Mouse (Mus musculus) CD8-positive naive resting alpha-beta T cell, adult 2 months (primary cell): Measurements from ENCODE around the gene Kcnk4.

ENCODE experiments used
- DNase-seq, 2 experiments: peaks; one replicate each; pipeline ENCODE4 v3.0.0; 2022; ENCODE audit warnings: low read depth in 2 of 2, low spot score in 2 of 2

Kcnk4 gene

DNA sequence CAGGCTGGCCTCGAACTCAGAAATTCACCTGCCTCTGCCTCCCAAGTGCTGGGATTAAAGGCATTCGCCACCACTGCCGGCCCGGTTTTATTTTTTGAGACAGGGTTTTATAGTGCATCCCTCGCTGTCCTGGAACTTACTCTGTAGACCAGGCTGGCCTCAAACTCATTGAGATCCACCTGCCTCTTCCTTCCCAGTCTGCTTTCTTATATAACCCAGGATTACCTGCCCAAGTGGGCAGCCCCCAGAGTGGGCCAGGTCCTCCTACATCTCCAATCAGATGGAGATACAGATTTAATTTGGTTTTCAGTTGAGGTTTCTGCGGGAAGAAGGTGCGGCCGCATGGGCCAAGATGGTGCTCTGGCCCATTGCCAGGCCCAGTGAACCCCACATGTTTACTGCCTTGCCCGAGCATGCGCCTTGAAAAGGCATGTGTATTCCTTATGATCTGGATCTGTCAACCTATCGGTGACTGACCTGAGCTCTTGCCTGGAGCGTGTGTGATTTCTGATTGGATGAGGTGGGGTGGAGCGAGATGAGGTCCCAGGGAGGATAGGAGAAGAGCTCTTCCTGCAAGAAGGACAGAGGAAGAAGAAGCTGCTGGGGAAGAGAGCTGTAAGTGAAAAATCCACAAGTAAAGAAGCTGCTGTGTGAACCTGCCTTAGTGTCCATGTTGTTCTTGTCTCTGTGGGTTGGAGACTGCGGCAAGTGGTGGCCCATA lies 40.4 kb downstream of the Kcnk4 start:
- DNase-seq = no peak

DNA sequence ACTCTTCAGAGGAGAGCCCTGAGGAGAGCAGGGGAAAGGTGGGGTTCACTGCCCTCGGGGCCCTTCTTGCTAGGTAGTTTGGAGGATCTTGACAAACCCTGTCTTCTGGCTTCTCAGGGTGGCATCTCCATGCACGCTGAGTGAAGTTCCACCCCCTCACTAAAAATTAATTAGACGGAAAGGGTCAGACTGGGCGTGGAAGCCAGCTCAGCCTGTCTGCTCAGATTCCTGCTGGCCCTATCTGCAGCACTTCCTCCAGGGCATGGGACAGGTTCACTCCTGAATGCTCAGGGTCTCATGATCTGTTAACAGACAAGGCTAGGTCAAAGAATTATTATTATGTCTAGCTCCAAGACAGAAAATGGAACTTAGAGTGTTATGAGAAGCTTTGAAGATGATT lies 41.8 kb downstream of the Kcnk4 start:
- no peak for DNase-seq

DNA sequence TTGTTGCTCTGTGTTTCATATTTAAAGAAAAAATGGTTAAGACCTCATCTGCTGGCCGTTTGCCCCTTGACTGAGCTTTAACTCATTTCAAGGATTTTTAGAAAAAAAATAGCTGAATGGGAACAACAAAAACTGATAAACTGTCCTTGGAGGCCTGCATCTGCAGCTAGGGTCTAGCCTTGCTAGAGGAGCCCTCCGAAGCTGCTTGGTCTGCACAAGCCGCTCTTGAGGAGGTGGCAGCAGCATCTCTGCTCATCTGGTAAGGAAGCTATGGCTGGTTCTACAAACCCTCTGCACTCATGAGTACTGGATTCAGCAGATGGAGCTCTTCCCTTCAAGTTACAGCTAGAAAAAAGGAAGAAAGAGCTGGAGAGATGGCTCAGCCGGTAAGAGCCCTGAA lies 56.4 kb downstream of the Kcnk4 start:
- DNase-seq = no peak

DNA sequence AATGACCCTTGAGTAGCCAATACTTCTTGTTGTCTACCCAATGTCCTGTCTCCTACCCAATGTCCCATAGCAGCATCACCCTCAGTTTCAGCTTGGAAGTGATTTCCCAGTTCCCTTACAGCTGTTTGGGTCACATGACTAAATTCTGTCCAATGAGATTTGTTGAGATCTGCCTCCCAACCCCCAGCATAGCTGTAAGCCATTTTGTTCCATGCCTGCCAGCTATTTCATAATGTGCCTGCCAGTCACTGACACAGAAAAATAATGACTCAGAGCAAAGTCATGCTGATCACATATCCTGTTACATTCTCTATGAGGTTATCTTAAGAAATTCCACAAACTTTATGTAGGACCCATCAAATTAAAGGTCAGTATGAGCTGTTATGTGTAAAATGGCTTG lies 57.5 kb downstream of the Kcnk4 start:
- no peak for DNase-seq

DNA sequence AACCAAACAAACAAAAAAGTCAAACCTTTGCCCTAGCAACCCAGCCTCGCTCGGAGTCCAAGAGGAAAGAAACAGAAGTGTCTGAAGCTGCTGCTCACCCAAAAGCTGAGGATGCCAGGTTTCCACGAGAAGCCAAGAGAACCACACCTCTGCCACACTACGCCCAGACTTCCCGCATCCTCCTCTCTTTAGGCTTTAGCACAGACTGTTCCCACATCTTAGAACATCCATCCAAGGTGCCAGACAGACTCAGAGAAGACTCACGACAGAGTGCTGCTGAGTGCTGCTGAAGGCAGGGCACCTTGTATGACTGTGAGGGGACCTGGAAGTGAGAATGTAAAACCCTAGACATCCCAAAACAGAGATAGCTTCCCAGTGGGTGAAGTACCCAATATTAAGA lies 58.5 kb downstream of the Kcnk4 start:
- no peak for DNase-seq

DNA sequence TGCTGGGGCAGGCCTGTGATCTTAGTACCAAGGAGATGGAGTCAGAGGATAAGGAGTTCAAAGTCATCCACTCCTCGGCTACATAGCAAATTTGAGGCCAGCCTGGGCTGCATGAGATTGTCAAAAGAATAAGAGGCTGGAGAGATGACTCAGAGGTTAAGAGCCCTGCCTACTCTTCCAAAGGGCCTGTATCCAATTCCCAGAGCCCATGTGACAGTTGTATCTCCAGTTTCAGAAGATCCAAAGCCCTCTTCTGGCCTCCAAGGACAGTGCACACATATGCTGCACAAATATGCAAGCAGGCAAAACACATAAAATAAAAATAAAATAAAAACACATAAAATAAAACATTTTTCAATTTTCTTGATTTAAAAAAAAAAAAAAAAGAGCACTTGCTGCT lies 60.1 kb downstream of the Kcnk4 start:
- no peak for DNase-seq
